Mouse (Mus musculus) layer of hippocampus, postnatal 14 days (tissue): ENCODE data around the gene Olfr699. TPM values are rescaled to one million over a fixed set of nuclear protein-coding genes. Genes with fewer than 3 reads are reported as not detected.
"Not testable (repeated sequence)": the region's sequence is repeated elsewhere in the genome, so short reads cannot be mapped to it uniquely, and the experiment has no call there.

Experiments used
- DNase-seq, 2 experiments: peaks; one replicate each; pipeline ENCODE4 v3.0.0; 2021 to 2022; ENCODE audit warnings: low spot score in 2 of 2, mixed read lengths in 1 of 2
- long read RNA-seq, 2 experiments: library from polyadenylated mRNA; stranded (forward); transcript quantifications; one replicate each; pipeline ENCODE4 v2.0.0; 2021
- total RNA-seq, 2 experiments: library from RNA; stranded (reverse); gene quantifications; 2 replicates each; pipeline ENCODE4 v1.2.3; 2021

Gene Olfr699
- not detected for total RNA-seq
- long read RNA-seq, experiment 1, result 0 reads
- long read RNA-seq, experiment 2, result 0 reads

DNA sequence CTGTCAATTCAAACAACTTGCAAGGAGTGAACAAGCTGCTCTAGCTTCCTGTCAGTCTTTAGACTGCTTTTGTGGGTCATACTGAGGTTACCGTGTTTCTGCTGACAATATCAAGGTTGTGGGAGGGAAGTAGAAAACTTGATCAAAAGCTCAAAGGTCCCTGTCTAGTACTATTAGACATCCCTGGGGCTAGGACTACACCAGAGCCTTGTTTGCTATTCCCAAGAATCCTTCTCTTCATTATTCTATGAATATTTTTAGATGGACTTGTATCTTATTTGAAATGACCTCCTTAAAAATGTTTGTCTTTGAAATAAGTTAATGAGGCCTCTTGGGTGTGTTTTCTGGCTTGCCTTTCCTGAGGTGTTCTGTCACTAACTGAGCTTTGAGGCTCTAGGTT, at the start of gene Olfr699:
Gene Olfr699 (minus strand): TSS at position 101 of the 400 bp plus-strand sequence.
- no peak for DNase-seq

DNA sequence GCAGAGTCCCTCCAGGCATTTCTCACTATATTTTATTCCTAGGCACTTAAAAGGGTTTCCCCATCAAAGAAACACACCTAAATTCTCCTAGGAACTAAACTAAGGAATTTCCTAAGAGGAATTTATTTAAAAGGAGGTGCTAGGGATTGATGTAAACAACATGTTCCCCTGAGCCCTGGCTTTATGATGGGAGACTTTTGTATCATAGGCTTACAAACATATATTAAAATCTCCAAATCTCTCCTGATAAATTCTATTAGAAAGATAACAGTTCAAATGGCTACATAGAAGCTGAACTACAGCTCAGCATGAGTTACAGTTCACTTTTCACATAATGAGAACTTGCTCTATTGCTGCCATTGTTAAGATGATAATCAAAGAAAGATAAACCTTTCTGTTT, 40.8 kb upstream of the Olfr699 start, which contains the start of gene Olfr702:
Gene Olfr702 (minus strand): TSS at position 101 of the 400 bp plus-strand sequence.
- no peak for DNase-seq

DNA sequence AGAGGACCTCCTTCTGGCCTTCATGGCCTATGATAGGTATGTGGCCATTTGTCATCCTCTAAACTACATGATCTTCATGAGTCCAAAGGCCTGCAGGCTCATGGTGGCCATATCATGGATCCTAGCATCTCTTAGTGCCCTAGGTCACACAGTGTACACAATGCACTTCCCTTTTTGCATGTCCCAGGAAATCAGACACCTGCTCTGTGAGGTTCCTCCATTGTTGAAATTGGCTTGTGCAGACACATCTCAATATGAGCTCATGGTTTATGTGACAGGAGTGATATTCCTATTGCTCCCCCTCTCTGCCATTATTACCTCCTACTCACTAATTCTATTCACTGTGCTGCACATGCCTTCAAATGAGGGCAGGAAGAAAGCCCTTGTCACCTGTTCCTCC, 25.4 kb upstream of the Olfr699 start:
- no peak for DNase-seq

DNA sequence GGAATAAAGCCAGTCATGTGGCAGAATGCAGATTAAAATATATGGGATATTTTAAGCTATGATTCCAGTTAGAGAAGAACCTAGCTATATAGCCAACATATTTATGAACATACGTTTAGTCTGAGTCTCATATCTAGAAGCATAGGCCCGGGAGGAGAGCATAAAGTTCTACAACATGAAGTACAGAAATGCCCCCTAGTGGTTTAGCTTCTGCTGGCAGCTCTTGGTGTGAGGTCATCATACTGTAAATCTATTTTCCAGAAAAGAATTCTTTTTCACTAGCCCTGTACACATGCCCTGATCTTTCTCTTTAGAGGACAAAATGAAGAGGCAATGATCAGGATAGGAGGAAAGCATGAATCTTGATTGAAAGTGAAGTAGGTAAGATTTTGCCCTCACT, 22.8 kb upstream of the Olfr699 start:
- no peak for DNase-seq

DNA sequence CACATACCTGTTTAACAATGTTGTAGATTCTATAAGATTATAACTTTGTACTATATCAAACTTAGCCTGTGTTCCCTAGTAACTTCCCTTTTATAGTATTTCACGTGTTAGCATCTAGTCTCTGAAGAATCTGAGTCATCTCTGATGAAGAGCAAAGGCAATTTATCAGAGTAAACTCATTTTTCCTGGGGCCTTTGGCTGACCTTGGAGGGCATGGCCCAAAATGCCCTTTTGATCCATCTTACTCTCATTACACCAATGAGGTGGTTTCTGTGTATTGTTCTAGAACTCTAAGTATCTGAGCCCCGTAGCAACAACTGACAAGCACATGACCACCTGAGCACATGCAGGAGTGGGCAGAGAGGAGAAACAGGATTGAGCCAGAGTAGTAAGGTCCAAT, 20.8 kb upstream of the Olfr699 start, which contains the start of gene Olfr701:
Gene Olfr701 (plus strand): TSS at position 301 of the 400 bp plus-strand sequence.
- no peak for DNase-seq

DNA sequence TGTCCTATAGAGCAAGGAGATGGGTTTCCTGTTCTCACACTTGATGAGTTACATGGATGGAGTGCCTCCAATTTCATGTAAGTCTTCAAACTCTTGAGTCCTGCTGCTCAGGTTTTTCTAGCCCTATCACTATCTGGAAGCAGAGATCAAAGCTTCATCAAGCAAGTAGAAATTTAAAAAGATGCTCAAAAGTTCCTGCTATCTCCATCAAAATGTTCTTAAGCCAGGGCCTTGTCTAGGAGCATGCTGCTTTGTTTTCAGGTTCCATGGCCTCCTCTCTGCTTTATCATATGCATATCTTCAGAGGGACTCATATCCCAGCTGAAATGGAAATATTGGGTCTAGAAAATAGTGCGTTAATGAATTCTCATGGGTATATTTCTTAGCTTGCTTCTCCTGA, 15.7 kb upstream of the Olfr699 start, which contains the start of gene Olfr700:
Gene Olfr700 (minus strand): TSS at position 101 of the 400 bp plus-strand sequence.
- DNase-seq, result no peak

DNA sequence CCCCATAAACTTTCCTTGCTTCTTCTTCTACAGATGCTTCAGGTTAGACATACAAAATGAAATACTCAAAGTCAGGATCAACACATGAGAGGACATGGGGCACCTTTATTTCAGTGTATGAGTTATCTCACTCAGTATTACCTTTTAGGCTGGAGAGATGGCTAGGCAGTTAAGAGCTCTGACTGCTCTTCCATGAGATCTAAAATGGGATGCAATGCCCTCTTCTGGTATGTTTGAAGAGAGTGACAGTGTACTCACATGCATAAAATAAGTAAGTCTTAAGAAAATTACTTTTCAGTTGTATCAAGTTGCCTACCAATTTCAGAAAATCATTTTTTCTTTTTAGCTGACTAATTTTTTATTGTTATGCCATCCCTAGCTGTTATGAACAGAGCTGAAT, 4.7 kb downstream of the Olfr699 start:
- DNase-seq, result no peak

DNA sequence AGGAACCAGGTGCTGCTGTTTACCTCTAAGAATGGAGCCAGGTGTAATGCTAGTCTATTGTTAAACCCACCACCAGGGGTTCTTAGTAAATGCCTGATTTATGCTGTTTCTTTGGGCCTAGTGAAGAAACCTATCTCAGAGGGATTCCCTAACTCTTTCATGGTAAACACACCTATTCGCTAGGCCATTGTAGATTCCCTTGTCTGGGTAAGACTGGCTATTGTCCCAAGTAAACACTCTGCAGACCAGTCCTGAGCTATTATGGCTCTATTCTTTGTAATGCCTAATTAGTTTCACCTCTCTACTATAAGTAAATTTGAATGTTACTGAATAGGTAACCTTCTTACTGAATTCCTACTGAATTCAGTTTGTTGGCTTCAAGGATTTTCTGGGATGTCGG, 32.0 kb downstream of the Olfr699 start:
- not testable (repeated sequence) for DNase-seq

DNA sequence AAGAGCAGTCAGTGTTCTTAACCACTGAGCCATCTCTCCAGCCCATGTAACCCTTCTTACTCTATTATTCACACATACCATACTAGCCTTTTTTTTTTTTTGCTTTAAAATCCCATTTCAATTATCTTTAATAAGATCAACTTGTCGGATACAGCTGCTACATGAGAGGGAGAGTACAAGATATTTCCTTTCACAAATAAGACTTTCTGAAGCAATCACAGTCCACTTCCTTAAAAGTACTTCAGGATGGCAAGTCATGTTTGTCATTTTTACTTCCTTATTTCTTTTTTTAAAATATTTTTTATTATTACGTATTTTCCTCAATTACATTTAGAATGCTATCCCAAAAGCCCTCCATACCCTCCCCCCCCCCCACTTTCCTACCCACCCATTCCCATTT, 34.2 kb downstream of the Olfr699 start:
- no peak for DNase-seq

DNA sequence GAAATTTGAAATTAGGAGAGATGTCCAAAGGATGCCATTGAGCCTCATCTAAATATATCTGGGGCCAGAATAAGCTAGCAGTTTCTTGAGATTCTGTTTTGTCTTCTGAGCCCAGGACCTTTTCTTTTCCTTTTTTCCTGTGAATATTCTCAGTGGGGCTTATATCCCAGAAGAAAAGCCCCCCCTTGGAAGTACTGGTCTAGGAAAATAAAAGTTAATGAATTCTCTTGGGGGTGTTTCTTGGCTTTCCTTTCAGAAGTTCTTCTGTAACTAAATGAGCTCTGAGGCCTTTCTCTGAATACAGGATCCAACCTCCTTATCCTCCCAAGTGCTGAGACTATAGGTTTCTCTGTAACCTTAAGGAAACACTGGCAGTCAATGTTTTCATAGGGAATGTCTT, 37.7 kb downstream of the Olfr699 start, which contains the start of gene Olfr698:
Gene Olfr698 (minus strand): TSS at position 101 of the 400 bp plus-strand sequence.
- DNase-seq, result no peak

DNA sequence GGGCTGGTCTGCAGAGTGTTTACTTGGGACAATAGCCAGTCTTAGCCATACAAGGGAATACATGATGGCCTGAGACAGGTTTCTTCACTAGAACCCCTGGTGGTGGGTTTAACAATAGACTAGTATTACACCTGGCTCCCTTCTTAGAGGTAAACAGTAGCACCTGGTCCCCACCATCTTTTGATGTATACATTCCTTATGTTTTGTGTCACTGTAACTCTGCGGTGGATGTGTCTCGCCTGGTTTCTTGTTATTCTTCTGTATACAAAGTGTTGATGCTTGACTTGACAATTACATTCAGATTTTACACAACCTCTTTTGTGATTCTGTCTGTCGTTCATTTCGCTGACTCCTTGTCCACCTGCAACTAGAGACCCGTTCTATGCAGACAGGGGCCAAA, 47.2 kb downstream of the Olfr699 start:
- DNase-seq, result no peak

DNA sequence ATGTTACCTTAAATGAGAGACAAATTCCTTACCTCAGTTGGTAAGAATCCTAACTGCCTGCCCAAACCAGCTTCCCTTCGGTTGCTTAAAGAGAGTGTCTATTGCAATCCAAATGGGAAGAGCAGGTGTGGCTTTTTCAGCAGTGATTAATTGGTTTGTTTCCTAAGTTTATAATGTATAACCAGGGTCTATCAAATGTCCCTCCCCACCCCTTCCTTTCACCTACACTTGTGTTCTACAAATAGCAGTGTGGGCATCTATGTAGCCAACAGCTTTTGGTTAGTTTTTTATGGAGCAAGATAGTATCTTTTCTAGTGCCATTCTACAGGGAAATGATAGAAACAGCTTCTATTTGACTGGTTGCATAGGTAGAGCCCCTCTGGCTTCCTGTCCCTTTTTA, 50.7 kb downstream of the Olfr699 start, which contains the start of gene Olfr697:
Gene Olfr697 (minus strand): TSS at position 101 of the 400 bp plus-strand sequence.
- DNase-seq, result no peak

Other genes starting within 250 kb of the Olfr699 start
- not detected for gene Olfr693, start 112.6 kb downstream of the Olfr699 start, total RNA-seq
- gene Olfr694, start 101.4 kb downstream of the Olfr699 start, total RNA-seq, result not detected
- not detected for gene Olfr695, start 76.8 kb downstream of the Olfr699 start, total RNA-seq
- gene Olfr697, start 50.8 kb downstream of the Olfr699 start, total RNA-seq, result not detected
- gene Olfr698, start 37.8 kb downstream of the Olfr699 start, total RNA-seq, result not detected
- gene Olfr700, start 15.6 kb upstream of the Olfr699 start, total RNA-seq, result not detected
- gene Olfr701, start 20.9 kb upstream of the Olfr699 start, total RNA-seq, result not detected
- gene Olfr702, start 40.7 kb upstream of the Olfr699 start, total RNA-seq, result not detected
- not detected for gene Olfr703, start 50.2 kb upstream of the Olfr699 start, total RNA-seq
- gene Olfr704, start 70.0 kb upstream of the Olfr699 start, total RNA-seq, result not detected
- not detected for gene Olfr705, start 83.7 kb upstream of the Olfr699 start, total RNA-seq
- not detected for gene Olfr706, start 95.0 kb upstream of the Olfr699 start, total RNA-seq
- gene Olfr707, start 108.0 kb upstream of the Olfr699 start, total RNA-seq, result not detected
- not detected for gene Olfr1532-ps1, start 114.8 kb upstream of the Olfr699 start, total RNA-seq
- gene Olfr709-ps1, start 139.0 kb upstream of the Olfr699 start, total RNA-seq, result not detected
- gene Olfr710, start 155.1 kb upstream of the Olfr699 start, total RNA-seq, result not detected
- under 1 TPM in 1 of 2 experiments, not detected in 1; 0.05 TPM for gene Olfr6, start 170.7 kb upstream of the Olfr699 start, total RNA-seq
- not detected for gene Olfr711, start 182.3 kb upstream of the Olfr699 start, total RNA-seq
- not detected for gene Olfr2, start 212.9 kb upstream of the Olfr699 start, total RNA-seq
- not detected for gene Olfr713, start 238.0 kb upstream of the Olfr699 start, total RNA-seq